Mouse (Mus musculus) right cerebral cortex, adult 2 months (tissue): ENCODE results near the gene Gfra1.
A peak's percentile ranks its signal among the peaks of the same experiment; 100 is the strongest.

Source experiments
- DNase-seq, 2 experiments: peaks; one replicate each; pipeline ENCODE4 v3.0.0; 2021 to 2022; ENCODE audit warnings: low spot score in 2 of 2

Gene Gfra1

GRCm38 (mm10) chr19:58442785-58443732 is 12.7 kb downstream of the Gfra1 start:
- no peak for DNase-seq

DNA sequence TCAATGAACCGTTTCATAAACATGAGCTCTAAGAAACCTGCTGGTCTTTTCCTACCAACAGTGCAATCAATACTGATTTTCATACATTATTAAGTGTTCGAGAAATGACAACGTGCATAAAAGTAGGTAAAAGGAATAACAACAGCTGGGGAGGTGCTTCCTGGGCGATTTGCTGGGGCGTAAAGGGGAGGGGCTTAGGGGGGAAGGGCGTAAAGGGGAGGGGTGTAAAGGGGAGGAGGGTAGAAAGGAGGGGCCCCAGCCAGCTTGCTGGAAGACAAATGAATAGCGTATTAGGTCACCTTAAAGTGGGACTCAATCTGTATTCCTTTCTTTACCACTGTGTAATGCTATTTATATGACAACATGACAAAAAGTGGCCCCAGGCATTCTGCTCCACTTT is 13.9 kb downstream of the Gfra1 start:
- DNase-seq: no peak

- DNase-seq: no peak
Measured at GRCm38 (mm10) chr19:58441246-58441645, 14.5 kb downstream of the Gfra1 start.

- DNase-seq: no peak
Measured at GRCm38 (mm10) chr19:58438762-58439161, 16.9 kb downstream of the Gfra1 start.

- DNase-seq: no peak
Measured at GRCm38 (mm10) chr19:58437441-58438071, 18.2 kb downstream of the Gfra1 start.

DNA sequence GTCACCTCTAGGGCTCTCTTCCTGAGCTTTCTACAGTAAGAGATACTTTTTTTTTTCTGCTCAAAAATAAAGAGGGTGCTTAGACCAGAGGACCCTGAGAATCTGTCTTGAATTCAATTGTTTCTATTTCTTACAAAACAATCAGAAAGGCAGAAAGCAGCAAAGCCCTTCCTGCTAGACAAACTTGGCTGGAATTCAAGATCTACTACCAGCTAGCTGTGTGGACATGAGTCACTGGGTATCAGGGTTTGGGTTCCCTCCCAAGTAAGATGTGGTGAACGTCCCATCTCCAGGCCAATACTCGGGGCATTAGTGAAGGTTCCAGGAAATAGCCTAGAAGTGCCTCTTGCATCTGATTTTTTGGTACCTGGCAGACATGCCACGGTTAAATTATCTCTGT is 18.8 kb downstream of the Gfra1 start:
- DNase-seq: no peak

GRCm38 (mm10) chr19:58435877-58436276 is 19.8 kb downstream of the Gfra1 start:
- no peak for DNase-seq

DNA sequence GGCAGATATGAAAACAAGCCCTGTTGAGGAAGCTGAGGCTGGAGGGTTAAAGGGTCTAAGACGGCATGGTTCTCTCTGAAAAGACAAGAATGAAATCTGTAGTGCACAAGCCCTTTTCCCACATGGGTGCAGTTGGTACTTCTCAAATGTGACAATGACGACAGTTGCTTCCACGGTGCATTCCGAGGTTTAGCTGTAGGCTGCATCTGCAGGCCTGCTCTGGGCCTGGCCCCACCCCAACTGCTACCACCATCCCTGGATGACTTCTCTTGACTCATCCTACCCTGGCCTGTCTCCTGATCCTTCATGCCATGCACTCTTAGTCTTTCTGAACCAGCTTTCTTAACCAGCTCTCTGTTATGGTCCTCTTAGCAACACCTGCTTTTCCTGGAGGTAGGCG is 22.9 kb downstream of the Gfra1 start:
- no peak for DNase-seq

DNA sequence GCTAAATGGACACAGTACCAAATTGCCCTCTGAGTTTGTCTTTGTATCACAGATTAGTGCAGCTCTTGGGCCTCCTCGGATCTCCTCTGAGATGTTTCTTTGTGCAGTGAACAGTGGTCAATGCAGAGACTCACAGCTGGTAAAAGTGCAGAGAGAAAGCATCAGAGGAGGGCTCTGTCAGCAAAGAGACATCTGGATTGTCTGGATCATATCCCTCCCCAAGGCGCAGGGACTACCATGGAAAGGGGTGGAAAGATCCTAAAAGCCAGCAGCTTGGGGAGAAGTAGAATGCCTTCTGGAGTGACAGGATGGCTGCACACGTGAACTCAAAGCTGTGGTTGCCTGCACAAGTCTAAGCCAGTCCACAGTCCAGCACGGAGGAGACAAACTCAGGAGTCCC is 27.2 kb downstream of the Gfra1 start:
- DNase-seq: no peak

GRCm38 (mm10) chr19:58427348-58427747 is 28.4 kb downstream of the Gfra1 start:
- no peak for DNase-seq

DNA sequence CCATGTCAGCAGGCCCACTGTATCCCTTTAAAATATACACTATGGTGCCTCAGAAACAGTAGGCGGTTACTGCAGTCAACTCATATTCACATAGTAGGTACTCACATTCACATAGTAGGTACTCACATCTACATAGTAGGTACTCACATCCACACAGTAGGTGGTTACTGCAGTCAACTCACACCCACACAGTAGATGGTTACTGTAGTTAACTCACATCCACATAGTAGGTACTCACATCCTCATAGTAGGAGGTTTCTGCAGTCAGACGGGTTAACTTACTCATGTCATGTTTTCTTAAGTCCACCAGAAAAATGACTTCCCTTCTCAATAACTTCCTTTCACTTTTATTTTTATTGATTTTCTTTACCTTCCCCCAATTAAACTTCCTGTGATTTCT is 30.8 kb downstream of the Gfra1 start:
- DNase-seq: no peak

GRCm38 (mm10) chr19:58424179-58424578 is 31.5 kb downstream of the Gfra1 start:
- DNase-seq: no peak

GRCm38 (mm10) chr19:58422916-58423493 is 32.7 kb downstream of the Gfra1 start:
- DNase-seq: no peak

DNA sequence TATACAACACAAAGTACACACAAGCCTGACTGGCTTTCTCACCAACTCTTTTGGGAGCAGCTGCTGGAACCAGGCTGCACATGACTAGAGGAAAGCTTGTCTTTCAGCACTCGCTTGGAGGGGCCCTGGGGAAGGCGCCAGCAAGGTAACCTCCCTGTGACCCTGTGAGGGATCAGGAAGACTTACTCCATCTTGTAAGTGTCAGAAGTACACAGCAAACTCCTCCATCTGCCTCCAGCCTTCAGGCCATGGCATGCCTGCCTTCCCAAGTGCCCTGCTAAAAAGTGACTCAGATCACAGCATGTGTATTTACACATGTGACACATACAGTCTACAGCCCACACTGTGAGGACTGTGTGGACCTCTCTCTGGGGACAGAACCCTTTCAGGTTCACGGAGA is 36.0 kb downstream of the Gfra1 start:
- no peak for DNase-seq

DNA sequence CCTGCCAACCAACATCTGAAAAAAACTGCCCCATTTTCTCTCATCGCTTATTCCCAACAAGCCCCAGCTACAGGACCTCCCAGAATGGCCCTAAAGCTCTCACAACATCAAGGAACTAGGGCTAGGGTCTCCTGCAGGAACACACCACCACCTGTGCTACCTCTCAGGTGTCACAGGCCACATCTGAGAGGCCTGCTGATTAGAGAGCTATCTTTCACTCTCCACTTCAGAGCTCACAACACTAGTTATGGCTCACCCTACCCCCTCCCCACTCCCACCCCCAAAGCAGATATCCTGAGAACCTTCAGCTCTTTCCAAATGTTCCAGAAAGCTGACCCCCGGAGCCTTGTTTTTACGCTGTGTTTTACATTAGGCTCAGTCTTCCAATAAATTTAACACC is 36.4 kb downstream of the Gfra1 start:
- DNase-seq: no peak

DNA sequence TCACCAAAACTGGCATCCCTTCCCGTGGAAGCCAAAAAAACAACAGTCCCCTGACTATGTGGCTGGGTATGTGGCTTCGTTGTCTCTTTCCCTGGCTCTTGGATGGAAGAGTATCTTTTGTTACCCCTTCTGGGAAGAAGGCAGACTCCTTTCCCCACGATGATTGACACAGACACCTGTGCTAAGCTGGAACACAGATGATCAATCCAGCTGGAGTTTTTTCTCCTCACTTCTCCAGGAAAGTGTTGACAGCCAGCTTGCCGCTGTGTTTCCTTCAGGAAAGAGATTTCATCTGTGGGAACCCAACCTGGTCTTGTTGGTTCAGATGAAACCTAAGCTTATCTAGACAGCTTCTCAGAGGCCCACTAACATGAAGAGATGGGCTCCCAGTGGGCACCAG is 40.5 kb downstream of the Gfra1 start:
- no peak for DNase-seq

DNA sequence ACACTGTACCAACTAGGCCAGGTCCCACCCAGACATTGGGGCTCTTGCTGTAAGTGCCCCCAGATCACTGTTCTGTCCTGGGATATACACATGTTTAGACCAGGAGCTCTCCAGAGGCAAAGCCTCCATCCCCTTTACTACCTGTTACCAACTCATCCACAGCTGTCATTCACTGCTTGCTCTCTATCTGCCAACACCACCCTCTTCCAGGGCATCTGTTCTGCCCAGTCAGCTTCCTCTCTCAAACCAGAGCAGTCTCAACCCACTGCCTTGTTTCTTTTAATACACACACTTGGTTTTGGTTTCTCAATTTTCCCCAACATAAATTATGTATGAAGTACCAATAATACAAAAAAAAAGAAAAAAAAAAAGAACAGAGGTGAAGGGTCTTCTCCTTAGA is 41.0 kb downstream of the Gfra1 start:
- DNase-seq: no peak

- DNase-seq: peak in 1 of 2 experiments; percentile 13
Measured at GRCm38 (mm10) chr19:58413290-58413689, 42.4 kb downstream of the Gfra1 start.

GRCm38 (mm10) chr19:58412811-58413210 is 42.9 kb downstream of the Gfra1 start:
- DNase-seq: no peak

GRCm38 (mm10) chr19:58406726-58407125 is 49.0 kb downstream of the Gfra1 start:
- DNase-seq: no peak

DNA sequence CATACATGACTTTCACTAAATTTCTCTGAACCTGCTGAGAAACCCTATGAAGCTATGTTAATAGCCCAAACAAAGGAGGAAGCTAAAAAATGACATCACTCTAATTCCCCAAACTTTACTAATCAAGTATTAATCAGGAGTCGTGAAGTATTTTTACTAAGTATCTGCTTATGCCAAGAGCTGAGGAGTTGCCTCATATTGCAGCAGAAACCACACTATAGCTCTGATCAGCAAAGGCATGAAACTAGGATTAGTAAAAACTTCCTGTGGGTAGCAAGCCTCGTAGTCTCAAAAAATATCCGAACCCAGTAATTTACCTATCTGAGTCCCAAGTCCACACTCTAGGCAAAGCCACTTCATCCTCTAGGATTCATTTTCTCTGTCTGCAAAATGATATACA is 55.5 kb downstream of the Gfra1 start:
- DNase-seq: no peak

DNA sequence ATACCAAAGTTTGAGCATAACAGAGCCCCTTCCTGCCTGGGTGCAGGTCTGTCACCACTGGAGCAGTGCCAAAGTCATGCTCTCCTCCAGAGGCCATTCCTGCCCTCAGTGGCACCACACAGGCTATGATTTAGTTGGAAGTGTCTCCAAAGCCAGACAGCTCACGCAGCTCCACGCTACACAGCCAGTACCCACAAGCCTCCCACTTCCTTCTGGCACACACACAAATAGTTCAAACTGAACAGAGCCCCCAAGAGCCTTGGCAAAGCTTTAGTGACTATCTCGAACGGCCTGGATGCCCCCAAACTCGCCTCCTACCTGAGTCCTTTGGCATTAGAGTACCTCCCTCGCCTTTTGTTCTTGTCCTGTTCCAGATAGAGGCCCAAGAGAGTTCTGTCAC is 56.5 kb downstream of the Gfra1 start:
- no peak for DNase-seq

GRCm38 (mm10) chr19:58396604-58396984 is 59.1 kb downstream of the Gfra1 start:
- no peak for DNase-seq
